Comparison of ENCODE assay signal across 18 mouse cellular contexts in the genomic region with DNA sequence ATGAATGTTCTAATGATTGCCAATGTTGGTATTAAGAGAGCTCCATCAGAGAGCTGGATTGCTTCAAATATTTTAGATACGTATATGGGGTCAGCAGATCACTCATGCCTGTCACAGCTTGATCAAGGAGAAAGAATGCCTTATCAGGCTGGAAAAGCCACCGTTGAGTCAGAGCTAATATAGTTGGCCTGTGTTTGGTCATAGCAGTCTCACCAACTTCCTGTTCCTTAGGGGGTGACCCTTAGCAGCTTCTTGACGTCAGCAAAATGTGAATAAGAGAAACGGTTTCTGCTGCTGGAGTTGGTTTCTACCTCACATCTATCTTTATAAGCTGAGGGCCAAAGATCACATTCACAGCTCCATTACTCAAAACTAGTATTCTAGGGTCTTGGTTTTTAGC.
DNase-seq lines count a peak whose midpoint lies in the region; ATAC-seq and TF ChIP-seq lines count a peak whose summit lies in the region.
"Had no signal": no experiment of that assay in that cellular context is flagged by ENCODE, and none has a peak within 500 bp of the region (broad histone marks: within the 10 kb centered on the region; RNA-seq: fewer than 3 reads in every experiment).

No protein-coding gene starts in this region.

- H3K27ac ChIP-seq in kidney, postnatal 0 days = no peak overlapping the region
- H3K27ac ChIP-seq: forebrain, embryonic 12.5 days; midbrain, embryonic 10.5 days had no signal

- H3K4me1 ChIP-seq in kidney, postnatal 0 days (replicated peaks; ENCODE audit: insufficient read depth, low read length) = no peaks in the 10 kb centered on the region

- H3K9me3 ChIP-seq in kidney, postnatal 0 days (replicated peaks; ENCODE audit: low read length) = no peaks in the 10 kb centered on the region
- H3K9me3 ChIP-seq: forebrain, embryonic 12.5 days; midbrain, embryonic 10.5 days; neural tube, embryonic 15.5 days had no signal

- no peak for TF ChIP-seq CTCF in kidney, postnatal 0 days (IDR thresholded peaks at IDR 0.05; ENCODE audit: low read depth)

- no peak overlapping the region for H3K4me2 ChIP-seq in kidney, postnatal 0 days (ENCODE audit: low read length)
- H3K4me2 ChIP-seq: forebrain, embryonic 12.5 days; heart, embryonic 11.5 days; liver, embryonic 11.5 days; neural tube, embryonic 15.5 days had no signal

- no peaks in the 10 kb centered on the region for H3K27me3 ChIP-seq in kidney, postnatal 0 days (ENCODE audit: insufficient read depth, low read length)
- H3K27me3 ChIP-seq: forebrain, embryonic 12.5 days; neural tube, embryonic 15.5 days; Patski had no signal

- 35% methylated on average over 4 of the region's 4 CpGs for WGBS in kidney, postnatal 0 days

- no peak overlapping the region for H3K4me3 ChIP-seq in kidney, postnatal 0 days (replicated peaks; ENCODE audit: low read depth, low read length)
- H3K4me3 ChIP-seq: forebrain, embryonic 12.5 days; midbrain, embryonic 10.5 days; neural tube, embryonic 15.5 days had no signal

- peak; percentile 12 for DNase-seq in kidney, postnatal 0 days (ENCODE audit: low spot score)
- no peak for DNase-seq in kidney, adult 11 months
- peak; percentile 19 for DNase-seq in A20 (ENCODE audit: low read depth, low spot score)
- peak; percentile 8 for DNase-seq in Muller cell, postnatal 12 days (ENCODE audit: inconsistent ontology term)
- no peak for DNase-seq in retina, postnatal 1 day
- DNase-seq in neural tube, embryonic 10.5 days (ENCODE audit: extremely low spot score, low spot score) = no peak
- DNase-seq: cerebellum, adult 9-11 months; gastrocnemius, postnatal 25 days; left cerebral cortex, postnatal 4 days; thymus, adult 2 months had no signal

- H3K36me3 ChIP-seq in kidney, postnatal 0 days (ENCODE audit: insufficient read depth, low read length) = no peaks in the 10 kb centered on the region
- H3K36me3 ChIP-seq: forebrain, embryonic 12.5 days; midbrain, embryonic 10.5 days; neural tube, embryonic 15.5 days had no signal

- no peak overlapping the region for H3K9ac ChIP-seq in kidney, postnatal 0 days (ENCODE audit: low read depth, low read length)
- H3K9ac ChIP-seq: forebrain, embryonic 12.5 days; neural tube, embryonic 15.5 days had no signal

- no peak for ATAC-seq in kidney, postnatal 0 days (replicated peaks; ENCODE audit: low FRiP score, low read depth)
- peak; percentile 64 for ATAC-seq in monocyte, adult 5-6 weeks (replicated peaks; ENCODE audit: insufficient number of reproducible peaks, low FRiP score, low TSS enrichment, poor library complexity, severe bottlenecking)
- ATAC-seq: activated CD4-positive, CD25-positive, alpha-beta regulatory T cell, adult 4 months; Patski had no signal

Comparison
In these comparisons a context has a peak if more than half of its experiments do, and no peak if none do; other contexts are left out.
1. DNase-seq: peak in kidney, postnatal 0 days (single experiment), A20 (single experiment) and Muller cell, postnatal 12 days (single experiment); none in kidney, adult 11 months (single experiment), retina, postnatal 1 day (single experiment) and neural tube, embryonic 10.5 days (single experiment).